Mouse (Mus musculus): ENCODE results near the gene Rdm1. TPM values are rescaled to one million over a fixed set of nuclear protein-coding genes. Genes with fewer than 3 reads are reported as not detected.
"Not testable (repeated sequence)": the region's sequence is repeated elsewhere in the genome, so short reads cannot be mapped to it uniquely, and the experiment has no call there.

Rdm1 gene
- total and polyA plus RNA-seq, 3 experiments: 3.8 to 23.8 (median 10.8) TPM

GRCm38 (mm10) chr11:101626649-101626994 lies 373 bp upstream of the Rdm1 start:
- DNase-seq (ENCODE audit: low spot score) (no peak), ATAC-seq (ENCODE audit: extremely low read depth, insufficient number of reproducible peaks, low FRiP score, poor library complexity, severe bottlenecking) (no peak)
- peaks cover 20% of the 10 kb centered on the region for H3K9me3 ChIP-seq (replicated peaks)
- H3K36me3 ChIP-seq (replicated peaks): peaks cover 3% of the 10 kb centered on the region
- TF ChIP-seq TAL1 (conservative IDR thresholded peaks at IDR 0.05; ENCODE audit: low read depth, low read length) (no peak), CTCF (IDR thresholded peaks at IDR 0.05; ENCODE audit: low read depth, low read length) (no peak), GATA1 (IDR thresholded peaks at IDR 0.05; ENCODE audit: borderline replicate concordance, low read length) (no peak), GATA2 (IDR thresholded peaks at IDR 0.05; ENCODE audit: borderline replicate concordance, low read depth, low read length) (no peak), POLR2AphosphoS5 (IDR thresholded peaks at IDR 0.05; ENCODE audit: insufficient replicate concordance, low read depth, low read length) (no peak)
- H3K4me3 ChIP-seq (ENCODE audit: low read depth, low read length): peak overlapping the region; percentile 50; the same call in 1 of the 2 replicates
- peaks cover 27% of the 10 kb centered on the region for H3K4me1 ChIP-seq (ENCODE audit: insufficient read depth, low read depth, low read length)
- no peaks in the 10 kb centered on the region for H3K27me3 ChIP-seq (ENCODE audit: insufficient read depth, low read length)

DNA sequence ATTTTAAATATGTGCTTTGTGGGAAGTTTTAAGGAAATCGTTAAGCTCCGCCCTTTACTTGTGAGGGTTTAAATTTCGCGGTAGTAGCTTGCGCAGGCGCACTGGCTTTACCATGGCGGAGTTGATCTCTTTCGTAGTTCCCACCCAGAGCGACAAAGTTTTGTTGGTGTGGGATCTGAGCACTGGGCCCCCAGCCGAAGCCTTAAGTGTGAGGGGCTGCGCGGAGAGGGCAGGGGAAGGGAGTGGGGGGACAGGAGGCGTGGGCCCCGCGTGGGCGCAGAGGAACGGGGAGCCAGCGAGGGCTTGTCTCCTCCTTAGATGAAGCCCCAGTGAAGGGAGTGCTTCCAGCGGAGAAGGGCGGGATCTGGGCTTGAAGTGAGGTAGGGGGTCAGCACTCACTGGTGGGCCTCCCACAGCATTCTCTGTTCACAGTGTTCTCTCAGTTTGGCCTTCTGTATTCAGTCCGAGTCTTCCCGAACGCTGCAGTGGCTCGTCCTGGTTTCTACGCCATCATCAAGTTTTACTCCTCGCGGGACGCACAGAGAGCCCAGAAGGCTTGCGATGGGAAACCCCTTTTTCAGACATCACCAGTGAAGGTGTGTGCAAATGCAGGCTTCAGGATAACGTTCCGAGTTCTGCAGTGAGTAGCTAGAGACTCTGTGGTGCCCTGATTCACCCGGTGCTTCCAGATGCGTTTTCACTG lies 1.0 kb downstream of the Rdm1 start:
- ATAC-seq (ENCODE audit: extremely low read depth, insufficient number of reproducible peaks, low FRiP score, poor library complexity, severe bottlenecking) (peak; percentile 48; the same call in 1 of the 2 replicates), DNase-seq (ENCODE audit: low spot score) (peak; percentile 65)
- peak overlapping the region; percentile 63 for H3K4me3 ChIP-seq (ENCODE audit: low read depth, low read length)
- no peak for TF ChIP-seq GATA1 (IDR thresholded peaks at IDR 0.05; ENCODE audit: borderline replicate concordance, low read length)
- TF ChIP-seq POLR2AphosphoS5 (IDR thresholded peaks at IDR 0.05; ENCODE audit: insufficient replicate concordance, low read depth, low read length): peak; percentile 100
- no peaks in the 10 kb centered on the region for H3K27me3 ChIP-seq (ENCODE audit: insufficient read depth, low read length)
- peaks cover 7% of the 10 kb centered on the region for H3K9me3 ChIP-seq (replicated peaks)
- H3K36me3 ChIP-seq (replicated peaks): peaks cover 5% of the 10 kb centered on the region
- peaks cover 30% of the 10 kb centered on the region for H3K4me1 ChIP-seq (ENCODE audit: insufficient read depth, low read depth, low read length)

DNA sequence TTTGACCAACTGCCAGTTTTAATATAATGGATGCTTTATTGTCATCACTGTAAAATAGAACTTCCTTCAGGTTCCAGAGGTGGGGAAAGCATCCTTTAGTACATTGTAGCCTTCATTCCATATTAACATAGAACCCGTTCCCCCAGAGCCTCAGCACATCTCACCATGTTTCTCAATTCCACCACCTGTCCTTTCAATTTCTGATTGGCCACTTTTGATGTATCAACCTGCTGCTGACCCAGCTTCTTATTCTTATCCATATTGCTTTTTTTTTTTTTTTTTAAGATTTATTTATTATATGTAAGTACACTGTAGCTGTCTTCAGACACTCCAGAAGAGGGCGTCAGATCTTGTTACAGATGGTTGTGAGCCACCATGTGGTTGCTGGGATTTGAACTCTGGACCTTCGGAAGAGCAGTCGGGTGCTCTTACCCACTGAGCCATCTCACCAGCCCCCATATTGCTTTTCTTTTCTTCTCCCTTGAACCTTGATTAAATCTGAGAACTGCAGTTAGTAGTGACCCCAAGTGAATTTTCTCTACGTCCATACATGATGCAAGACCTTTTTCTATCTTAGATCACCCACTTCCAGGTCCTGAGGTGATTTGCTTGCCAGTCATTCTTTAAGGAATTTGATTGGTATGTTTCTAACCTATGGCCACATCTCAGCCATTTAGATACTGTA lies 1.9 kb downstream of the Rdm1 start:
- H3K4me1 ChIP-seq (ENCODE audit: insufficient read depth, low read depth, low read length): peaks cover 30% of the 10 kb centered on the region
- H3K27me3 ChIP-seq (ENCODE audit: insufficient read depth, low read length); H3K9me3 ChIP-seq (replicated peaks); ATAC-seq (ENCODE audit: extremely low read depth, insufficient number of reproducible peaks, low FRiP score, poor library complexity, severe bottlenecking); H3K4me3 ChIP-seq (ENCODE audit: low read depth, low read length); H3K36me3 ChIP-seq (replicated peaks); DNase-seq (ENCODE audit: low spot score): not testable (repeated sequence)

DNA sequence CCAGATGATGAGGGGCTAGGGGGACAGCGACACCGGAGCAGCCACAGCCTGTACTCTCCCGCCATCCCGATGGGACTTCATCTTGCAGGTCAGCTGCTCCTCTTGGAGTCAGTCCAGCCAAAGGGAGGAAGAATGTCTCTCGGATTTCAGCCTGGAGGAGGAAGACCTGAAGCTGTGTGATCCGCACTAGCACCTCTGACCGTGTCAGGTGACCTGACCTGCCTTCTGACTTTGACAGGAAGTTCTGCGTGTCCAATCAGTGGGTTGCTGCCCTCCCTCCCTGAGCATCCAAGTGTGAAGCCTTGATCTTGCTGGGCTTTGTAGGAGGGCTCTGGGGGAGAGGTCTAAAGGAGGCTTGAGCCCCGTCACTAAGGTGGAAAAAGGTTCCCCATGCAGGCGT lies 8.7 kb downstream of the Rdm1 start:
- Histone ChIP-seq H3K27me3 (ENCODE audit: insufficient read depth, low read length) (peaks cover 8% of the 10 kb centered on the region), H3K4me1 (ENCODE audit: insufficient read depth, low read depth, low read length) (peaks cover 9% of the 10 kb centered on the region; the same call in 1 of the 2 replicates), H3K36me3 (replicated peaks) (peaks cover 10% of the 10 kb centered on the region), H3K9me3 (replicated peaks) (peaks cover 4% of the 10 kb centered on the region), H3K4me3 (ENCODE audit: low read depth, low read length) (no peak overlapping the region)
- no peak for ATAC-seq (ENCODE audit: extremely low read depth, insufficient number of reproducible peaks, low FRiP score, poor library complexity, severe bottlenecking)
- TF ChIP-seq GATA2 (IDR thresholded peaks at IDR 0.05; ENCODE audit: borderline replicate concordance, low read depth, low read length): no peak
- no peak for TF ChIP-seq POLR2AphosphoS5 (IDR thresholded peaks at IDR 0.05; ENCODE audit: insufficient replicate concordance, low read depth, low read length)
- no peak for TF ChIP-seq CTCF (IDR thresholded peaks at IDR 0.05; ENCODE audit: low read depth, low read length)
- TF ChIP-seq TAL1 (conservative IDR thresholded peaks at IDR 0.05; ENCODE audit: low read depth, low read length): no peak
- TF ChIP-seq GATA1 (IDR thresholded peaks at IDR 0.05; ENCODE audit: borderline replicate concordance, low read length): no peak
- DNase-seq (ENCODE audit: low spot score): no peak

GRCm38 (mm10) chr11:101639761-101640160 lies 12.8 kb downstream of the Rdm1 start:
- peaks cover 4% of the 10 kb centered on the region for H3K9me3 ChIP-seq (replicated peaks)
- H3K4me3 ChIP-seq (ENCODE audit: low read depth, low read length): no peak overlapping the region
- DNase-seq (ENCODE audit: low spot score): no peak
- H3K27me3 ChIP-seq (ENCODE audit: insufficient read depth, low read length): peaks cover 8% of the 10 kb centered on the region
- peaks cover 4% of the 10 kb centered on the region for H3K36me3 ChIP-seq (replicated peaks)
- H3K4me1 ChIP-seq (ENCODE audit: insufficient read depth, low read depth, low read length): peaks cover 10% of the 10 kb centered on the region
- TF ChIP-seq CTCF (IDR thresholded peaks at IDR 0.05; ENCODE audit: low read depth, low read length) (no peak), GATA2 (IDR thresholded peaks at IDR 0.05; ENCODE audit: borderline replicate concordance, low read depth, low read length) (no peak), GATA1 (IDR thresholded peaks at IDR 0.05; ENCODE audit: borderline replicate concordance, low read length) (no peak), TAL1 (conservative IDR thresholded peaks at IDR 0.05; ENCODE audit: low read depth, low read length) (no peak), POLR2AphosphoS5 (IDR thresholded peaks at IDR 0.05; ENCODE audit: insufficient replicate concordance, low read depth, low read length) (no peak)
- no peak for ATAC-seq (ENCODE audit: extremely low read depth, insufficient number of reproducible peaks, low FRiP score, poor library complexity, severe bottlenecking)

DNA sequence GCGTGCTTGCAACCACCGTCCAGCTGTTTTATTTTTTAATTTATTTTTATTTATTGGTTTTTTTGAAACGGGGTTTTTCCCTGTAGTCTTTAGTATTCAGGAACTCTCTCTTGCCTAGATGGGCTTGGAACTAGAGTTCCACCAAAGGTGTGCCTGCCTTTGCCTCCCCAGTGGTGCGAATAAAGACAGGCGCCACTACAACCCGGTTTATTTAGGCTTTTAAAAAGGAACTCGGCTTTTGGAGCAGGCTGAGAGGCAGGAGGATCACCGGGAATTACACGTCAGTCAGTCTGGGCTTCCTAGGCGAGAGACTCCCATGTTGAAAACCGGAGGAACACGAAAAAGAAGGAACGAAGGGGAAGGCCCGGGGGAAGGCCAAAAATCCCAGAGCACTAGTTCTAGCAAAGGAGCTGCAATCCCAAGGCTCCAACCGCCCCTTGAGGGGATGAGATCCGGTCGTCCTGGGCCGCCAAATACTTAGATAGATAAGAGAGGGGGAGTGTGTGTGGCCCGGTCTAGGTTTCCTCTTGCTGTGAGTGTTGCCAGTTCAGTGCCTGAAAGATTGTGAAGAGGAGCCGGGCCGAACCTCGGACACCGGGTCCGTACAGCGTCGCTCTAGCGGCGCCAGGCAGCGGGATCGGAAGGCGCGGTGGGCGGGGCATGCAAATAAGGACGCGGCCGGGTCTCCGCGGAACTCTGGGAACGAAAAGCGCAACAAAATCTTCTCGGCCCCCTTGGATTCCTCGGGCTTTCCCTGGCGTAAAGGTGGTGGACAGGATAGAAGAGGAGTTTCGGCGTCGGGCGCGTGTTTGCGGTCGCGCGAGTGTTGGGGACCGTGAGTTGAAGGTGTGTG lies 14.1 kb downstream of the Rdm1 start:
- not testable (repeated sequence) for H3K27me3 ChIP-seq (ENCODE audit: insufficient read depth, low read length); DNase-seq (ENCODE audit: low spot score); H3K36me3 ChIP-seq (replicated peaks); H3K4me1 ChIP-seq (ENCODE audit: insufficient read depth, low read depth, low read length); H3K9me3 ChIP-seq (replicated peaks); ATAC-seq (ENCODE audit: extremely low read depth, insufficient number of reproducible peaks, low FRiP score, poor library complexity, severe bottlenecking)
- TF ChIP-seq POLR2AphosphoS5 (IDR thresholded peaks at IDR 0.05; ENCODE audit: insufficient replicate concordance, low read depth, low read length): 0 out of 2 replicates have a peak, but pooled peaks have one; percentile 7
- peak overlapping the region; percentile 60; the same call in 1 of the 2 replicates for H3K4me3 ChIP-seq (ENCODE audit: low read depth, low read length)

All from G1E (cell line).